Mouse (Mus musculus): ENCODE measurements around the gene Net1. TPM values are rescaled to one million over a fixed set of nuclear protein-coding genes. Genes with fewer than 3 reads are reported as not detected.
"Not testable (repeated sequence)": the region's sequence is repeated elsewhere in the genome, so short reads cannot be mapped to it uniquely, and the experiment has no call there.

Gene Net1
- polyA plus RNA-seq, 1 experiment from 2014 or later = 162 TPM

GRCm38 (mm10) chr13:3856252-3856651 lies 61.8 kb downstream of the Net1 start:
- H3K27me3 ChIP-seq = no peaks in the 10 kb centered on the region
- H3K36me3 ChIP-seq = no peaks in the 10 kb centered on the region
- H3K27ac ChIP-seq = no peak overlapping the region
- H3K4me2 ChIP-seq (replicated peaks) = no peak overlapping the region
- no peak overlapping the region for H3K9ac ChIP-seq
- H3K9me3 ChIP-seq = no peaks in the 10 kb centered on the region
- WGBS = 82% methylated on average over 1 of the region's 1 CpGs
- H3K4me1 ChIP-seq = no peaks in the 10 kb centered on the region
- ATAC-seq (ENCODE audit: low FRiP score, low read depth) = no peak
- no peak overlapping the region for H3K4me3 ChIP-seq

GRCm38 (mm10) chr13:3854856-3855255 lies 63.2 kb downstream of the Net1 start:
- H3K36me3 ChIP-seq = no peaks in the 10 kb centered on the region
- H3K9me3 ChIP-seq = no peaks in the 10 kb centered on the region
- H3K27ac ChIP-seq = no peak overlapping the region
- H3K4me1 ChIP-seq = no peaks in the 10 kb centered on the region
- 85% methylated on average over 2 of the region's 2 CpGs for WGBS
- no peak overlapping the region for H3K9ac ChIP-seq
- H3K4me2 ChIP-seq (replicated peaks) = no peak overlapping the region
- no peaks in the 10 kb centered on the region for H3K27me3 ChIP-seq
- no peak overlapping the region for H3K4me3 ChIP-seq
- no peak for ATAC-seq (ENCODE audit: low FRiP score, low read depth)

GRCm38 (mm10) chr13:3853648-3854333 lies 64.2 kb downstream of the Net1 start, which contains the start of gene Calm5:
Calm5 (plus strand) TSS chr13:3854173.
- 91% methylated on average over 3 of the region's 3 CpGs for WGBS
- not testable (repeated sequence) for H3K4me3 ChIP-seq; H3K27ac ChIP-seq; H3K9me3 ChIP-seq; H3K4me1 ChIP-seq; H3K36me3 ChIP-seq; H3K9ac ChIP-seq; H3K27me3 ChIP-seq; H3K4me2 ChIP-seq (replicated peaks); ATAC-seq (ENCODE audit: low FRiP score, low read depth)

GRCm38 (mm10) chr13:3850330-3850729 lies 67.7 kb downstream of the Net1 start:
- Histone ChIP-seq H3K9ac (no peak overlapping the region), H3K9me3 (no peaks in the 10 kb centered on the region), H3K36me3 (no peaks in the 10 kb centered on the region), H3K4me2 (replicated peaks) (no peak overlapping the region), H3K4me3 (no peak overlapping the region), H3K27ac (no peak overlapping the region), H3K4me1 (no peaks in the 10 kb centered on the region), H3K27me3 (no peaks in the 10 kb centered on the region)
- 65% methylated on average over 1 of the region's 1 CpGs for WGBS
- ATAC-seq (ENCODE audit: low FRiP score, low read depth) = no peak

GRCm38 (mm10) chr13:3840662-3841061 lies 77.4 kb downstream of the Net1 start:
- H3K27me3 ChIP-seq; H3K4me3 ChIP-seq; H3K27ac ChIP-seq; H3K4me2 ChIP-seq (replicated peaks); ATAC-seq (ENCODE audit: low FRiP score, low read depth); H3K9ac ChIP-seq; H3K9me3 ChIP-seq; H3K4me1 ChIP-seq; H3K36me3 ChIP-seq: not testable (repeated sequence)

- H3K9me3 ChIP-seq; H3K27me3 ChIP-seq; H3K4me3 ChIP-seq; H3K36me3 ChIP-seq; H3K4me2 ChIP-seq (replicated peaks); H3K27ac ChIP-seq; H3K9ac ChIP-seq; H3K4me1 ChIP-seq; ATAC-seq (ENCODE audit: low FRiP score, low read depth): not testable (repeated sequence)
Measured at GRCm38 (mm10) chr13:3837312-3837807, 80.7 kb downstream of the Net1 start, which contains the start of gene Calm4. Calm4 (plus strand) TSS chr13:3837757.

GRCm38 (mm10) chr13:3833644-3834043 lies 84.4 kb downstream of the Net1 start:
- not testable (repeated sequence) for H3K27me3 ChIP-seq; H3K9ac ChIP-seq; ATAC-seq (ENCODE audit: low FRiP score, low read depth); H3K4me3 ChIP-seq; H3K36me3 ChIP-seq; H3K4me1 ChIP-seq; H3K4me2 ChIP-seq (replicated peaks); H3K9me3 ChIP-seq; H3K27ac ChIP-seq

- Histone ChIP-seq H3K4me1 (no peaks in the 10 kb centered on the region), H3K9me3 (no peaks in the 10 kb centered on the region), H3K27me3 (no peaks in the 10 kb centered on the region), H3K36me3 (no peaks in the 10 kb centered on the region), H3K4me2 (replicated peaks) (no peak overlapping the region), H3K4me3 (no peak overlapping the region), H3K27ac (no peak overlapping the region), H3K9ac (no peak overlapping the region)
- no peak for ATAC-seq (ENCODE audit: low FRiP score, low read depth)
- 57% methylated on average over 2 of the region's 2 CpGs for WGBS
Measured at GRCm38 (mm10) chr13:3832450-3832849, 85.6 kb downstream of the Net1 start.

Small RNAs within 50 kb of the gene (microRNA-seq; reads per million reads assigned to microRNA genes)
- gene Gm22460 = not detected

Other genes with a start within 250 kb of the Net1 start
- 0.65 and 1.1 TPM in 2 replicates for gene Calml3, start 113.9 kb downstream of the Net1 start, polyA plus RNA-seq (2015; fragmentation: Nextera tagmentation; extraction: Ambion mirVana)
- gene Calm4, start 80.5 kb downstream of the Net1 start, polyA plus RNA-seq (2015; fragmentation: Nextera tagmentation; extraction: Ambion mirVana) = 0.64 TPM in 1 of 2 replicates, not detected in the other
- not detected in 2 replicates for gene Calm5, start 64.0 kb downstream of the Net1 start, polyA plus RNA-seq (2015; fragmentation: Nextera tagmentation; extraction: Ambion mirVana)
- not detected in 2 replicates for gene Tubal3, start 54 bp upstream of the Net1 start, polyA plus RNA-seq (2015; fragmentation: Nextera tagmentation; extraction: Ambion mirVana)
- gene Ucn3, start 27.1 kb upstream of the Net1 start, polyA plus RNA-seq (2015; fragmentation: Nextera tagmentation; extraction: Ambion mirVana) = 0.13 TPM in 1 of 2 replicates, not detected in the other
- 1.5 and 1.6 TPM in 2 replicates for gene Akr1c14, start 130.8 kb upstream of the Net1 start, polyA plus RNA-seq (2015; fragmentation: Nextera tagmentation; extraction: Ambion mirVana)
- gene Akr1c18, start 232.4 kb upstream of the Net1 start, polyA plus RNA-seq (2015; fragmentation: Nextera tagmentation; extraction: Ambion mirVana) = not detected in 2 replicates